Mouse (Mus musculus): Measurements from ENCODE around the gene Tmem37. TPM values are rescaled to one million over a fixed set of nuclear protein-coding genes. Genes with fewer than 3 reads are reported as not detected.

Gene Tmem37
- polyA plus RNA-seq, 1 experiment: 0.08 TPM

GRCm38 (mm10) chr1:120115671-120116081, 41.8 kb upstream of the Tmem37 start:
- peaks cover 8% of the 10 kb centered on the region for H3K9me3 ChIP-seq (ENCODE audit: control insufficient read depth, low read length)
- no peaks in the 10 kb centered on the region for H3K27me3 ChIP-seq (ENCODE audit: control insufficient read depth)
- H3K4me3 ChIP-seq (replicated peaks): no peak overlapping the region
- no peak for TF ChIP-seq GATA1 (IDR thresholded peaks at IDR 0.05; ENCODE audit: low read length)
- TF ChIP-seq TAL1 (IDR thresholded peaks at IDR 0.05; ENCODE audit: low read length): no peak
- H3K4me1 ChIP-seq (ENCODE audit: control insufficient read depth): peaks cover 21% of the 10 kb centered on the region
- peaks cover 44% of the 10 kb centered on the region for H3K36me3 ChIP-seq (ENCODE audit: control insufficient read depth)

- no peak for TF ChIP-seq TAL1 (IDR thresholded peaks at IDR 0.05; ENCODE audit: low read length)
- no peak for TF ChIP-seq GATA1 (IDR thresholded peaks at IDR 0.05; ENCODE audit: low read length)
- Histone ChIP-seq H3K4me3 (replicated peaks) (no peak overlapping the region), H3K4me1 (ENCODE audit: control insufficient read depth) (peaks cover 2% of the 10 kb centered on the region; the same call in 1 of the 2 replicates), H3K9me3 (ENCODE audit: control insufficient read depth, low read length) (peaks cover 8% of the 10 kb centered on the region), H3K36me3 (ENCODE audit: control insufficient read depth) (peaks cover 36% of the 10 kb centered on the region), H3K27me3 (ENCODE audit: control insufficient read depth) (no peaks in the 10 kb centered on the region)
Observed at GRCm38 (mm10) chr1:120112251-120113187, 38.6 kb upstream of the Tmem37 start.

GRCm38 (mm10) chr1:120111766-120112165, 37.9 kb upstream of the Tmem37 start:
- Histone ChIP-seq H3K4me1 (ENCODE audit: control insufficient read depth) (peaks cover 2% of the 10 kb centered on the region; the same call in 1 of the 2 replicates), H3K36me3 (ENCODE audit: control insufficient read depth) (peaks cover 36% of the 10 kb centered on the region), H3K4me3 (replicated peaks) (no peak overlapping the region), H3K27me3 (ENCODE audit: control insufficient read depth) (no peaks in the 10 kb centered on the region), H3K9me3 (ENCODE audit: control insufficient read depth, low read length) (peaks cover 8% of the 10 kb centered on the region)
- TF ChIP-seq TAL1 (IDR thresholded peaks at IDR 0.05; ENCODE audit: low read length) (no peak), GATA1 (IDR thresholded peaks at IDR 0.05; ENCODE audit: low read length) (no peak)

- no peaks in the 10 kb centered on the region for H3K27me3 ChIP-seq (ENCODE audit: control insufficient read depth)
- H3K4me1 ChIP-seq (ENCODE audit: control insufficient read depth): peaks cover 2% of the 10 kb centered on the region; the same call in 1 of the 2 replicates
- no peak overlapping the region for H3K4me3 ChIP-seq (replicated peaks)
- TF ChIP-seq GATA1 (IDR thresholded peaks at IDR 0.05; ENCODE audit: low read length) (no peak), TAL1 (IDR thresholded peaks at IDR 0.05; ENCODE audit: low read length) (no peak)
- peaks cover 8% of the 10 kb centered on the region for H3K9me3 ChIP-seq (ENCODE audit: control insufficient read depth, low read length)
- peaks cover 22% of the 10 kb centered on the region for H3K36me3 ChIP-seq (ENCODE audit: control insufficient read depth)
Observed at GRCm38 (mm10) chr1:120109741-120110432, 36.0 kb upstream of the Tmem37 start.

GRCm38 (mm10) chr1:120105556-120105959, 31.7 kb upstream of the Tmem37 start:
- Histone ChIP-seq H3K27me3 (ENCODE audit: control insufficient read depth) (no peaks in the 10 kb centered on the region), H3K9me3 (ENCODE audit: control insufficient read depth, low read length) (no peaks in the 10 kb centered on the region), H3K4me3 (replicated peaks) (no peak overlapping the region), H3K36me3 (ENCODE audit: control insufficient read depth) (no peaks in the 10 kb centered on the region), H3K4me1 (ENCODE audit: control insufficient read depth) (no peaks in the 10 kb centered on the region)
- TF ChIP-seq TAL1 (IDR thresholded peaks at IDR 0.05; ENCODE audit: low read length) (no peak), GATA1 (IDR thresholded peaks at IDR 0.05; ENCODE audit: low read length) (no peak)

GRCm38 (mm10) chr1:120101227-120101609, 27.3 kb upstream of the Tmem37 start:
- Histone ChIP-seq H3K9me3 (ENCODE audit: control insufficient read depth, low read length) (no peaks in the 10 kb centered on the region), H3K4me3 (replicated peaks) (no peak overlapping the region), H3K4me1 (ENCODE audit: control insufficient read depth) (no peaks in the 10 kb centered on the region), H3K27me3 (ENCODE audit: control insufficient read depth) (no peaks in the 10 kb centered on the region), H3K36me3 (ENCODE audit: control insufficient read depth) (no peaks in the 10 kb centered on the region)
- TF ChIP-seq GATA1 (IDR thresholded peaks at IDR 0.05; ENCODE audit: low read length) (no peak), TAL1 (IDR thresholded peaks at IDR 0.05; ENCODE audit: low read length) (no peak)

- Histone ChIP-seq H3K4me3 (replicated peaks) (no peak overlapping the region), H3K36me3 (ENCODE audit: control insufficient read depth) (no peaks in the 10 kb centered on the region), H3K9me3 (ENCODE audit: control insufficient read depth, low read length) (no peaks in the 10 kb centered on the region), H3K27me3 (ENCODE audit: control insufficient read depth) (no peaks in the 10 kb centered on the region), H3K4me1 (ENCODE audit: control insufficient read depth) (no peaks in the 10 kb centered on the region)
- TF ChIP-seq GATA1 (IDR thresholded peaks at IDR 0.05; ENCODE audit: low read length): no peak
- TF ChIP-seq TAL1 (IDR thresholded peaks at IDR 0.05; ENCODE audit: low read length): no peak
Observed at GRCm38 (mm10) chr1:120100456-120101226, 26.8 kb upstream of the Tmem37 start.

GRCm38 (mm10) chr1:120099483-120099882, 25.6 kb upstream of the Tmem37 start:
- Histone ChIP-seq H3K4me1 (ENCODE audit: control insufficient read depth) (no peaks in the 10 kb centered on the region; the same call in 1 of the 2 replicates), H3K27me3 (ENCODE audit: control insufficient read depth) (no peaks in the 10 kb centered on the region), H3K9me3 (ENCODE audit: control insufficient read depth, low read length) (no peaks in the 10 kb centered on the region), H3K36me3 (ENCODE audit: control insufficient read depth) (no peaks in the 10 kb centered on the region), H3K4me3 (replicated peaks) (no peak overlapping the region)
- TF ChIP-seq TAL1 (IDR thresholded peaks at IDR 0.05; ENCODE audit: low read length) (no peak), GATA1 (IDR thresholded peaks at IDR 0.05; ENCODE audit: low read length) (no peak)
